Mouse (Mus musculus): Measurements from ENCODE around the gene Lhx1. TPM values are rescaled to one million over a fixed set of nuclear protein-coding genes. Genes with fewer than 3 reads are reported as not detected.

Lhx1 gene
- 2.7 and 5.1 TPM in 2 replicates for total RNA-seq (2017)

- no peak for ATAC-seq (ENCODE audit: extremely low read depth, insufficient number of reproducible peaks, low FRiP score, poor library complexity, severe bottlenecking)
Measured at GRCm38 (mm10) chr11:84525421-84526274, at the start of gene Lhx1. Gene Lhx1 (minus strand): TSS chr11:84525535.

GRCm38 (mm10) chr11:84574834-84575233 is 49.5 kb upstream of the Lhx1 start:
- ATAC-seq (ENCODE audit: extremely low read depth, insufficient number of reproducible peaks, low FRiP score, poor library complexity, severe bottlenecking): no peak

- no peak for ATAC-seq (ENCODE audit: extremely low read depth, insufficient number of reproducible peaks, low FRiP score, poor library complexity, severe bottlenecking)
Measured at GRCm38 (mm10) chr11:84573637-84574036, 48.3 kb upstream of the Lhx1 start.

- ATAC-seq (ENCODE audit: extremely low read depth, insufficient number of reproducible peaks, low FRiP score, poor library complexity, severe bottlenecking): no peak
Measured at GRCm38 (mm10) chr11:84570812-84571211, 45.5 kb upstream of the Lhx1 start.

GRCm38 (mm10) chr11:84570392-84570791 is 45.1 kb upstream of the Lhx1 start:
- ATAC-seq (ENCODE audit: extremely low read depth, insufficient number of reproducible peaks, low FRiP score, poor library complexity, severe bottlenecking): no peak

GRCm38 (mm10) chr11:84569052-84569751 is 43.9 kb upstream of the Lhx1 start:
- ATAC-seq (ENCODE audit: extremely low read depth, insufficient number of reproducible peaks, low FRiP score, poor library complexity, severe bottlenecking): no peak

- no peak for ATAC-seq (ENCODE audit: extremely low read depth, insufficient number of reproducible peaks, low FRiP score, poor library complexity, severe bottlenecking)
Measured at GRCm38 (mm10) chr11:84568482-84568881, 43.1 kb upstream of the Lhx1 start.

GRCm38 (mm10) chr11:84566691-84567090 is 41.4 kb upstream of the Lhx1 start:
- no peak for ATAC-seq (ENCODE audit: extremely low read depth, insufficient number of reproducible peaks, low FRiP score, poor library complexity, severe bottlenecking)

GRCm38 (mm10) chr11:84565224-84565623 is 39.9 kb upstream of the Lhx1 start:
- no peak for ATAC-seq (ENCODE audit: extremely low read depth, insufficient number of reproducible peaks, low FRiP score, poor library complexity, severe bottlenecking)

- ATAC-seq (ENCODE audit: extremely low read depth, insufficient number of reproducible peaks, low FRiP score, poor library complexity, severe bottlenecking): no peak
Measured at GRCm38 (mm10) chr11:84563360-84563759, 38.0 kb upstream of the Lhx1 start.

- ATAC-seq (ENCODE audit: extremely low read depth, insufficient number of reproducible peaks, low FRiP score, poor library complexity, severe bottlenecking): no peak
Measured at GRCm38 (mm10) chr11:84562758-84563347, 37.5 kb upstream of the Lhx1 start.

- no peak for ATAC-seq (ENCODE audit: extremely low read depth, insufficient number of reproducible peaks, low FRiP score, poor library complexity, severe bottlenecking)
Measured at GRCm38 (mm10) chr11:84561546-84561945, 36.2 kb upstream of the Lhx1 start.

- no peak for ATAC-seq (ENCODE audit: extremely low read depth, insufficient number of reproducible peaks, low FRiP score, poor library complexity, severe bottlenecking)
Measured at GRCm38 (mm10) chr11:84553821-84554450, 28.6 kb upstream of the Lhx1 start.

GRCm38 (mm10) chr11:84551296-84551695 is 26.0 kb upstream of the Lhx1 start:
- no peak for ATAC-seq (ENCODE audit: extremely low read depth, insufficient number of reproducible peaks, low FRiP score, poor library complexity, severe bottlenecking)

- no peak for ATAC-seq (ENCODE audit: extremely low read depth, insufficient number of reproducible peaks, low FRiP score, poor library complexity, severe bottlenecking)
Measured at GRCm38 (mm10) chr11:84549258-84549791, 24.0 kb upstream of the Lhx1 start.

- no peak for ATAC-seq (ENCODE audit: extremely low read depth, insufficient number of reproducible peaks, low FRiP score, poor library complexity, severe bottlenecking)
Measured at GRCm38 (mm10) chr11:84548293-84548692, 23.0 kb upstream of the Lhx1 start.

- no peak for ATAC-seq (ENCODE audit: extremely low read depth, insufficient number of reproducible peaks, low FRiP score, poor library complexity, severe bottlenecking)
Measured at GRCm38 (mm10) chr11:84539981-84540380, 14.6 kb upstream of the Lhx1 start.

GRCm38 (mm10) chr11:84529797-84530703 is 4.7 kb upstream of the Lhx1 start:
- no peak for ATAC-seq (ENCODE audit: extremely low read depth, insufficient number of reproducible peaks, low FRiP score, poor library complexity, severe bottlenecking)
